Mouse (Mus musculus) small intestine, adult 2 months (tissue): ENCODE measurements around the gene Spg21.

Experiments used
- CTCF ChIP-seq: fragments of 200-500 bp; IDR thresholded peaks from 2 replicates; pipeline ENCODE4 v1.5.1; 2012; ENCODE audit warnings: low read depth, mild to moderate bottlenecking, control low read depth, inconsistent platforms, low read length, moderate library complexity, mixed read lengths; ENCODE audit not compliant: insufficient replicate concordance, insufficient read length; ENCODE audit errors: extremely low read depth
- POLR2A ChIP-seq: fragments of 200-500 bp; IDR thresholded peaks from 2 replicates; pipeline ENCODE4 v1.6.1; 2012; ENCODE audit warnings: low read depth, mild to moderate bottlenecking, control low read depth, inconsistent platforms, low read length, moderate library complexity

DNA sequence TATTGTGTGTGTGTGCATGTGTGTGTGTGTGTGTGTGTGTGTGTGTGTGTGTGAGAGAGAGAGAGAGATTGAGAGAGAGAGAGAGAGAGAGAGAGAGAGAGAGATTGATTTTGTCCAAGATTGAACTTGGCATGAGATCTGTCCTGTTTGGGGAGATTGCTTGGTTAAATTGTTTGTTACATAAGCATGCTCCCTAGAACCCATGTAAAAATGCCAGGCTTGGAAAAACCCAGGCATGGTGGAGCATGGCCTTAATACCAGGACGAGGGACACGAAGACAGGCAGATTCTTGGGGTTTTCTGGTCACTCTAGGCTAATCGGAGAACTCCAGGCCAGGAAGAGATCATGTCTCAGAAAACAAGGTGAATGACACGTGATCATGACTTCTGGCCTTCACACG is 32.7 kb upstream of the Spg21 start:
- TF ChIP-seq POLR2A, result no peak
- no peak for TF ChIP-seq CTCF
